Mouse (Mus musculus) heart, embryonic 13.5 days (tissue): Measurements from ENCODE around the gene Lrrc49. TPM values are rescaled to one million over a fixed set of nuclear protein-coding genes. Genes with fewer than 3 reads are reported as not detected.

Experiments used
- ATAC-seq: fragments of 200-750 bp; cut with Nextera tagmentation; 2 replicates; pipeline ENCODE4 v1.8.0; 2017; ENCODE audit warnings: moderate TSS enrichment; ENCODE audit not compliant: insufficient number of reproducible peaks, low FRiP score, low TSS enrichment; ENCODE audit errors: extremely low read depth
- H3K27ac ChIP-seq: fragments of 300-500 bp; sonication (generic); replicated peaks from 2 replicates; pipeline ENCODE4 v1.5.1; 2015; ENCODE audit warnings: moderate library complexity, mild to moderate bottlenecking, inconsistent platforms
- H3K27me3 ChIP-seq: fragments of 300-500 bp; sonication (generic); replicated peaks from 2 replicates; pipeline ENCODE4 v1.6.1; 2015; ENCODE audit warnings: mild to moderate bottlenecking, inconsistent platforms
- H3K36me3 ChIP-seq: fragments of 300-500 bp; sonication (generic); 2 replicates; pipeline ENCODE4 v1.6.1; 2015; ENCODE audit warnings: mild to moderate bottlenecking, inconsistent platforms
- H3K4me1 ChIP-seq: fragments of 300-500 bp; sonication (generic); 2 replicates; pipeline ENCODE4 v1.6.1; 2015; ENCODE audit warnings: inconsistent platforms
- H3K4me2 ChIP-seq: fragments of 300-500 bp; sonication (generic); 2 replicates; pipeline ENCODE4 v1.6.1; 2015; ENCODE audit warnings: inconsistent platforms, mild to moderate bottlenecking, moderate library complexity
- H3K4me3 ChIP-seq: fragments of 300-500 bp; sonication (generic); 2 replicates; pipeline ENCODE4 v1.5.1; 2015; ENCODE audit warnings: moderate library complexity, mild to moderate bottlenecking, inconsistent platforms
- H3K9ac ChIP-seq: fragments of 300-500 bp; sonication (generic); 2 replicates; pipeline ENCODE4 v1.6.1; 2015; ENCODE audit warnings: inconsistent platforms, mild to moderate bottlenecking, moderate library complexity
- H3K9me3 ChIP-seq: fragments of 300-500 bp; sonication (generic); 2 replicates; pipeline ENCODE4 v1.6.1; 2016; ENCODE audit warnings: inconsistent platforms
- WGBS: fragments of 180-500 bp; shearing (Covaris S2); methylation state at CpG from one replicate; pipeline ENCODE4 v1.1.7; 2015; ENCODE audit warnings: mixed read lengths; 5-methylcytosine and 5-hydroxymethylcytosine counted together
- polyA plus RNA-seq: library from polyadenylated mRNA; unstranded; fragments of >200 nt; fragmentation: Nextera tagmentation; extraction: Ambion mirVana; gene quantifications from 2 replicates; pipeline ENCODE4 v1.2.1, GENCODE M21; 2015

Lrrc49 gene
- polyA plus RNA-seq, 1 experiment from 2014 or later: 8.9 TPM

DNA sequence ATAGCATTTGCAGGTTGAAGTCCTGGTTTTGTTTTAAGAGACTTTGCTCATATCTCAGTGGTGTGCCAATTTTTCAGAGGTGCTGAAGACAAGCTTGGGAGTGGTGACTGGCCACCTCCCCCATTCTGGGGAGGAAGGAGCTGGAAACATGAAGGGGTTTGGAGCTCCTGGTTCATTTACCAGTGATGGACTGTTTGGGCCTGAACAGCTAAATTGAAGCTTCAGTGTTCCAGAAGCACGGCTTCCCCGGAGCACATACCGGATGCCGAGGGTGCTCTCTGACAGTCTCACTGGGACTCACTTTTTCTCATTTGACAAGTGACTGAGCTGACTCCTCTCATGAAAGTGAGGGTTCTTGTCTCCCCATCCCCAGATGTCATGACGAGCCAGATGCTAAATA lies 20.6 kb upstream of the Lrrc49 start:
- H3K36me3 ChIP-seq: no peaks in the 10 kb centered on the region
- H3K9ac ChIP-seq: no peak overlapping the region
- no peak overlapping the region for H3K4me2 ChIP-seq
- H3K4me1 ChIP-seq: peaks cover 8% of the 10 kb centered on the region
- H3K4me3 ChIP-seq: no peak overlapping the region
- no peak overlapping the region for H3K27ac ChIP-seq
- WGBS: 75% methylated on average over 5 of the region's 5 CpGs
- H3K9me3 ChIP-seq: no peaks in the 10 kb centered on the region
- no peak for ATAC-seq
- peaks cover 21% of the 10 kb centered on the region for H3K27me3 ChIP-seq

DNA sequence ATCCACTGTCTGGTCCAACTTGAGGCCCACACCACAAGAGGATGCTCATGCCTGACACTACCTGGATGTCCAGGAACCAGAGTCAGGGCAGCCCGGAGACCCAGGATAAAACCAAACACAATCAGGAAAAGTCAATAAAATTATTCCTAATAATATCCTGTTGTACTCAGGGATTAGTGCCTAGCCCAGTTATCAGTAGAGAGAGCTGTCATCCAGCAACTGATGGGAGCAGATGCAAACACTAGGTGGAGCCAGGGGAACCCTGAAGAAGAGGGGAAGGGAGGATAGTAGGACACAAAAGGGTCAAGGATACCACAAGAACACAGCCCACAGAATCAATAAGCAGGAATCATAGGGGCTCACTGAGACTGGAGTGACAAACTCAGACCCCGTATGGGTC lies 19.6 kb upstream of the Lrrc49 start:
- H3K4me2 ChIP-seq: no peak overlapping the region
- 78% methylated on average over 2 of the region's 2 CpGs for WGBS

DNA sequence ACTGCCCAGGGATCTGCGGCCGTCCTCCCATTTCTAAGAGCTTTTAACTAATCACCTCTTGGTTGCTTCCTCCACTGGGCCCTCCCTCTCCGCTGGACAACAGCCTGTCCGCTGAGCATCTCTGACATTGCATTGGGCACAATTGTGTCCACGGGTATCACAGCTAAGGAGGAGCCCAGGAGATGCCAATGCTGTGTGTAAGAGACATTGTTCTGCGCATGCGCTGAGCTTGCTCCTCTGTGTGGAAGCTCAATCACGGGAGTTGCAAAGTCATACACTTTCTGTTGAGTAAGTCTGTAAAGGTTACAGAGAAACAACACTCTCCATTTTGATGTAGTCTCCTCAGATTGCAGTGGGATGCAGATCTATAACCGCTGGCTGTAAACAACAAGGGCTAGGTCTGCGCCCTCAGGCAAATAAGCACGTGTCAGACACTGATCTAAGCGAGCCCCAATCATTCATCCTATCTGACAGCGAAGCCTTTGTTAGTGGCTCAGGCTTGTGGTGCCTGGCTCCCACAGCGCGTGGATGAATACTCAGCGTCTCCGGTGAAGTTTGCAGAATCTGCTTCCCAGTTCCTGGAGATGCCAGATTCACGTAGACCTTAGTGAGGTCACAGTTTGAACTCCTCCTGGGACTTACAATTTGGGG lies 11.7 kb upstream of the Lrrc49 start:
- 75% methylated on average over 18 of the region's 18 CpGs for WGBS
- H3K4me1 ChIP-seq: no peaks in the 10 kb centered on the region
- H3K4me3 ChIP-seq: no peak overlapping the region
- no peak overlapping the region for H3K27ac ChIP-seq
- ATAC-seq: no peak
- no peak overlapping the region for H3K4me2 ChIP-seq
- no peaks in the 10 kb centered on the region for H3K27me3 ChIP-seq
- H3K9me3 ChIP-seq: no peaks in the 10 kb centered on the region
- no peaks in the 10 kb centered on the region for H3K36me3 ChIP-seq
- H3K9ac ChIP-seq: no peak overlapping the region

More for the DNA sequence above, 19.6 kb upstream of the Lrrc49 start:
- Histone ChIP-seq H3K36me3 (no peaks in the 10 kb centered on the region), H3K27ac (no peak overlapping the region), H3K27me3 (peaks cover 18% of the 10 kb centered on the region; the same call in 1 of the 2 replicates), H3K4me3 (no peak overlapping the region), H3K9me3 (no peaks in the 10 kb centered on the region), H3K9ac (no peak overlapping the region), H3K4me1 (0 out of 2 replicates have a peak, but pooled peaks cover 2% of the 10 kb centered on the region)
- ATAC-seq: no peak

DNA sequence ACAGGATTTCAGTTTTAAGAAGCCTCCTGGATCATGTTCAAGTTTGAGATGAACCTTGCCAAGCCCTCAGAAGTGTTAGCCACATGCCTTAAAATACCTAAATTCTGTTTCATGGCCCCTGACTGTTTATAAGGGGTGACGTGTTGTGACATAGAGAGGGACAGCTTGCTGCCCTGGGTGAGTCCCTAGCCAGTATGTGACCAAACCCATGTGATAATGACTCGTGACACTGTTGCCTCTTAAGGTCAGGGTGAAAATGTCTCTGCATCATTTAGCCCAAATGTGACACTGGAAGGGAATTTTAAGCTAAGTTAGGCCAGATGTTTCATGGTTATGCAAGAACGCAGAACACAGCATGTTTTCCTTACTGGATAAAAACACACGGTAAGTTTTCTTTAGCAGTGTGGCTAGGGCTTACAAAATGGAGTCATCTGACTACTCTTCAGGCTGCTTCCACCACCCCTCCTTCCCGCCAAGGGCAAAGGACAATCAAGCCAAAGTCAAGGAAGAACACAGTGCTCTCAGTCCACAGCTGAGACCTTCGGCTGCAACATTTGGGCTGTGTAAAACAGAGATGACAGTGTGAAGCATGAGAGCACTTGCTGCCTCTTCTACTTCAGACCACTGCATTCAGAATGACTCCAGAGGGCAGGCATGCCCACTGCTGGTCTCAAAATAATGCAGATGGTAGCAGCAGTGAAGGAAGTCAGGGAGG lies 8.5 kb upstream of the Lrrc49 start:
- Histone ChIP-seq H3K27ac (no peak overlapping the region), H3K9me3 (no peaks in the 10 kb centered on the region), H3K9ac (no peak overlapping the region), H3K4me3 (no peak overlapping the region), H3K4me2 (no peak overlapping the region), H3K27me3 (0 out of 2 replicates have a peak, but pooled peaks cover 6% of the 10 kb centered on the region), H3K4me1 (no peaks in the 10 kb centered on the region), H3K36me3 (no peaks in the 10 kb centered on the region)
- ATAC-seq: no peak
- WGBS: 58% methylated on average over 6 of the region's 6 CpGs

DNA sequence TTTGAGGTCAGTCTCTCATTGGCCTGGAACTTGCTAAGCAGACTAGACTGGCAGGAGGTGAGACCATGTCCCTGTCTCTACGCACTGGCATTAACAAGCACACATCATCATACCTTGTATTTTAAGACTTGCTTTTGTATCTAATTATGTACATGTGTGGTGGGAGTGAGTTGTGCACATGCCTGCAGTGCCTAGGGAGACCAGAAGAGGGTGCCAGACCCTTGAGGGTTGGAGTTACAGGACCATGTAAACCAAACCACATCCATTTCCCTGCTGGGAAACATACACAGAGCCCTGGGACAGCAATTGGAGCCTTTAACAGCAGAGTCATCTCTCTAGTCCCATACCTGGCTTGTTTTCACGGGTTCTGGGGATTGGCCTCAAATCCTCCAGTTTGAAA lies 6.0 kb upstream of the Lrrc49 start:
- no peaks in the 10 kb centered on the region for H3K4me1 ChIP-seq
- H3K9me3 ChIP-seq: no peaks in the 10 kb centered on the region
- H3K27me3 ChIP-seq: 0 out of 2 replicates have a peak, but pooled peaks cover 6% of the 10 kb centered on the region
- WGBS: 49% methylated on average over 2 of the region's 2 CpGs
- no peak overlapping the region for H3K4me2 ChIP-seq
- no peak for ATAC-seq
- H3K9ac ChIP-seq: no peak overlapping the region
- H3K27ac ChIP-seq: no peak overlapping the region
- no peak overlapping the region for H3K4me3 ChIP-seq
- no peaks in the 10 kb centered on the region for H3K36me3 ChIP-seq

DNA sequence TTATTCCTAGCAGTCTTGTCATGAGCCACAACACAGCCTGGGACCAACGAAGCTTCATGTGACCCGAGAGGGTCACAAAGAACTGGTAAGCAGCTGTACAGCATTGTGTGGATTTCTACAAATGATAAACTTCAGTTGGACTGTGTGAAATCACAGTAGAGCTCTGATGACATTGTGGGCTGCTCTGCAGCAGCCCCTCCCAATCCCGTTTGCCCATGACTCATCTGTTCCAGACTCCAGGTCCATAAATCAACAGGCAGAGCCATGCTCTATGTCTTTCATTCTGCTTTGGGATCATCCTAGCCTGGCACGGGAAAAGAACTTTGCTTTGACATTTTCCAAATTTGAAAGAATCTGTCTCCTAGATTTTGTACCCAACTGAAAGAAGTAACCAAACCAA lies 4.7 kb upstream of the Lrrc49 start:
- Histone ChIP-seq H3K9ac (no peak overlapping the region), H3K4me3 (no peak overlapping the region), H3K27ac (no peak overlapping the region), H3K36me3 (no peaks in the 10 kb centered on the region), H3K4me1 (peaks cover 6% of the 10 kb centered on the region), H3K27me3 (0 out of 2 replicates have a peak, but pooled peaks cover 6% of the 10 kb centered on the region), H3K4me2 (no peak overlapping the region), H3K9me3 (no peaks in the 10 kb centered on the region)
- ATAC-seq: no peak
- 43% methylated on average over 4 of the region's 4 CpGs for WGBS

DNA sequence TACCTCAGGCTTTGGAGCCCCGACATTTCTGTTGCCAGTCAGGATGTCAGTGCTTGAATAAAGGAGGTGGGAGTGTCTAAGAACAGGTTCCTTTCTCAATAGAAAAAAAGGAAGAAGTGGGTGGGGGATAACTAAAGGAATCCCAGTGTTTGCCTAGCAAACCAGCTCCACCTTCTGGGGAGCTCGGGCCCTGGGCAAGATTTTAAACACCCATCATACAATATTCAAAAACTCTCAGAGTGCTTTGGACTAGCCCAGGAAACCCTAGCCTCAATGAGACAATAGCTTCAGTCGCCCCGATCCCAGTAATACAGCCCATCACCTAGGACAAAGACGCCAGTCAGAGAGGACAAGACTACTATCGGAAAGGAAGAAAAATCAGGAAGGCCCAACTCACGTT lies 543 bp downstream of the Lrrc49 start:
- no peaks in the 10 kb centered on the region for H3K27me3 ChIP-seq
- no peaks in the 10 kb centered on the region for H3K9me3 ChIP-seq
- WGBS: 6% methylated on average over 7 of the region's 7 CpGs
- peaks cover 14% of the 10 kb centered on the region for H3K36me3 ChIP-seq
- H3K4me3 ChIP-seq: peak overlapping the region; percentile 77
- H3K27ac ChIP-seq: peak overlapping the region; percentile 71
- peak overlapping the region; percentile 79 for H3K4me2 ChIP-seq
- no peak for ATAC-seq
- H3K4me1 ChIP-seq: peaks cover 11% of the 10 kb centered on the region
- H3K9ac ChIP-seq: peak overlapping the region; percentile 78

DNA sequence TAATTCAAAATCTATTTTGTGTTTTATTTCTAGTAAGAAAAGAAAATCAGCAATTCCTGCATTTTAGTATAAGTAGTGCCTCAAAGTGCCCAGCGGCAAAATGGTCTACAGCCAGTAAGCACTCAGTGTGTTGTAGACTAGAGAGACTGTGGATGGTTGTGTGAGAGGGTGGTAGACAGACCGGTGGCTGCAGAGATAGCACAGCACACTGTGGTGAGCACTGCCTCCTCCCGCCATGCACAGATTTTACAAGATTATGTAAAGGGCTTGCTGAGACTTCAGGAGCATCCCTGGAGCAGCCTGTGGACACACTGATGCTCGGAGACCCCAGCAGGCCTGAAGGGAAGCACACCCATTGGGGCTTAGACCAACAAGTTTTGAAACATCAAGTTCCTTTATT lies 5.2 kb downstream of the Lrrc49 start:
- 78% methylated on average over 4 of the region's 4 CpGs for WGBS
- Histone ChIP-seq H3K27ac (no peak overlapping the region), H3K4me3 (no peak overlapping the region), H3K9me3 (no peaks in the 10 kb centered on the region), H3K36me3 (peaks cover 40% of the 10 kb centered on the region), H3K4me1 (peaks cover 5% of the 10 kb centered on the region), H3K4me2 (no peak overlapping the region), H3K9ac (no peak overlapping the region), H3K27me3 (no peaks in the 10 kb centered on the region)
- no peak for ATAC-seq

DNA sequence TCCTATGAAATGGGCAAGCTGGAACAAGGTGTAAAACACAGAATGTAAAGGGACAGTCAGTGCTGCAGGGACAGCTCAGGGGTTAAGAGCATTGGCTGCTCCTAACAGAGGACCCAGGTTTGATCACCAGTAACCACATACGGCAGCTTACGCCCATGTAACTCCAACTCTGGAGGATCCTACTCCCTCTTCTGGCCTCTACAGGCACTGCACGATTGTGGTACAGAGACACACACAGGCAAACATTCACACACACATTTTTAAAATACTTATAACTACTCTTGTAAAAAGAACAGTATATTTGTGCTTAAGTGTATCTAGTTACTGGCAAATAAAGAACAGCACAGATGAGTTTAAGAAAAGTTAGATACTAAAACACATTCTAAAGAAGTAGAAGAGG lies 7.0 kb downstream of the Lrrc49 start:
- Histone ChIP-seq H3K4me2 (no peak overlapping the region), H3K4me3 (no peak overlapping the region), H3K27me3 (no peaks in the 10 kb centered on the region), H3K4me1 (no peaks in the 10 kb centered on the region), H3K36me3 (peaks cover 53% of the 10 kb centered on the region), H3K9ac (no peak overlapping the region), H3K27ac (no peak overlapping the region), H3K9me3 (no peaks in the 10 kb centered on the region)
- no peak for ATAC-seq
- WGBS: 87% methylated on average over 3 of the region's 3 CpGs

DNA sequence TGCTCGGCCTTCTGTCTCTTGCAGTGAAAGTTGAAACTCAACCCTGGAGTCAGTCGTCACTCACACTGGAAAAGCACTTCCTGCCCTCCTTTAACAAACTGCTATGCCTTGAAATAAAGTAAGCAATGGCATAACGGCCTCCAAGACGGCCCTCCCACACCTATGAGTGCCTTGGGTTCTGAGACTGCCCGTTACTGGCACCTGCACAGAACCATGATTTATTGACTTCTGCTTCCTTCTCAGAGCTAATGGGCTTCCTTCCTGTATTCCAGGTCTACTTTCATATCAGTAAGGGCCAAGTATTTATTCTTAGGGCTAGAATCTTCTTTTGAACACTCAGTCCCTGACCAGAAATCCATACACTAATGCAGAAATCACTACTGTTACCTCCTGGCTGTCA lies 9.0 kb downstream of the Lrrc49 start:
- no peak overlapping the region for H3K9ac ChIP-seq
- H3K4me3 ChIP-seq: no peak overlapping the region
- H3K36me3 ChIP-seq: peaks cover 52% of the 10 kb centered on the region
- H3K9me3 ChIP-seq: no peaks in the 10 kb centered on the region
- H3K27ac ChIP-seq: no peak overlapping the region
- 68% methylated on average over 5 of the region's 5 CpGs for WGBS
- H3K4me1 ChIP-seq: no peaks in the 10 kb centered on the region
- H3K4me2 ChIP-seq: no peak overlapping the region
- H3K27me3 ChIP-seq: no peaks in the 10 kb centered on the region
- no peak for ATAC-seq

DNA sequence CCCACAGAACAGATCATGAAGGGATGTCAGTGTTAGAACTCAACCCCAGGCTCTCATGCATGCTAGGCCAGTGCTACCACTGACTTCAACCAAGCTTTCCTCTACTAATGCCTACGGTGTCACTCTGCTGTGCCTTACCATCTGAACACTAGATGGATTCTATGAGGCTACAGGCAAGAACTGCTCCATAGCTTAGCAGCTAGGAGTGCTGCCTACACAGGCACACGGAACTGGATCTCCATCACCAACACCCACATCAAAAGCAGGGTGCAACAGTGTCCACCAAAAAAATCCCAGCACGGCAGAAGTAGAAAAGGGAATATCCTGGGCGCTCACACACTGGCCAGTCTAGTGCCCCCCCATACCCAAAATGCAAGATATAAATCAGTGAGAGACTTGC lies 11.5 kb downstream of the Lrrc49 start:
- Histone ChIP-seq H3K4me3 (no peak overlapping the region), H3K27me3 (no peaks in the 10 kb centered on the region), H3K9ac (no peak overlapping the region), H3K4me2 (no peak overlapping the region), H3K4me1 (no peaks in the 10 kb centered on the region), H3K27ac (no peak overlapping the region), H3K36me3 (peaks cover 44% of the 10 kb centered on the region), H3K9me3 (no peaks in the 10 kb centered on the region)
- WGBS: 87% methylated on average over 4 of the region's 4 CpGs
- no peak for ATAC-seq

DNA sequence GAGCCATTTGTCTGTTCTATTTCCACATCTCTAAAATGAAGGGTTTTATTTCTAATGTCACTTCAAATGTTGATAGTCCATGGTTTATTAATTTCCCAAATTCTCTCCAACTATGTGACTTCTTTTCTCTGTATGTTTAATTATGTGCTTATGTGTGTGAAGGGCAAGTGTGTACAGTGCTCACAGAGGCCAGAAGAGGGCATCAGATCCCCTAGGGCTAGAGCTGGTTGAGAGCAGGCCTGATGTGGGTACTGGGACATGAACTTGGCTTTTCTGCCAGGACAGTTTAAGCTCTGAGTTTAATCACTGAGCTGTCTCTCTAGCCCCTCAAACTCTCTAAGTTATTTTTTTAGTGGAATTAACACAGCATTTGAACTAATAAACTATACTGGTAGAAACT lies 13.2 kb downstream of the Lrrc49 start:
- H3K36me3 ChIP-seq: peaks cover 33% of the 10 kb centered on the region
- no peak overlapping the region for H3K9ac ChIP-seq
- H3K4me3 ChIP-seq: no peak overlapping the region
- no peaks in the 10 kb centered on the region for H3K9me3 ChIP-seq
- ATAC-seq: no peak
- H3K4me2 ChIP-seq: no peak overlapping the region
- H3K4me1 ChIP-seq: no peaks in the 10 kb centered on the region
- no peak overlapping the region for H3K27ac ChIP-seq
- H3K27me3 ChIP-seq: no peaks in the 10 kb centered on the region
